Mouse (Mus musculus) layer of hippocampus, postnatal 10 days (tissue): ENCODE data around the gene Iqcj. TPM values are rescaled to one million over a fixed set of nuclear protein-coding genes. Genes with fewer than 3 reads are reported as not detected.
"Not testable (repeated sequence)": the region's sequence is repeated elsewhere in the genome, so short reads cannot be mapped to it uniquely, and the experiment has no call there.

ENCODE experiments used
- DNase-seq, 2 experiments: peaks; one replicate each; pipeline ENCODE4 v3.0.0; 2021; ENCODE audit warnings: low spot score in 2 of 2
- total RNA-seq, 2 experiments: library from RNA; stranded (reverse); gene quantifications; 2 replicates each; pipeline ENCODE4 v1.2.3; 2021

The Iqcj gene
- total RNA-seq, 2 experiments from 2014 or later = 6.7 to 8.1 TPM

DNA sequence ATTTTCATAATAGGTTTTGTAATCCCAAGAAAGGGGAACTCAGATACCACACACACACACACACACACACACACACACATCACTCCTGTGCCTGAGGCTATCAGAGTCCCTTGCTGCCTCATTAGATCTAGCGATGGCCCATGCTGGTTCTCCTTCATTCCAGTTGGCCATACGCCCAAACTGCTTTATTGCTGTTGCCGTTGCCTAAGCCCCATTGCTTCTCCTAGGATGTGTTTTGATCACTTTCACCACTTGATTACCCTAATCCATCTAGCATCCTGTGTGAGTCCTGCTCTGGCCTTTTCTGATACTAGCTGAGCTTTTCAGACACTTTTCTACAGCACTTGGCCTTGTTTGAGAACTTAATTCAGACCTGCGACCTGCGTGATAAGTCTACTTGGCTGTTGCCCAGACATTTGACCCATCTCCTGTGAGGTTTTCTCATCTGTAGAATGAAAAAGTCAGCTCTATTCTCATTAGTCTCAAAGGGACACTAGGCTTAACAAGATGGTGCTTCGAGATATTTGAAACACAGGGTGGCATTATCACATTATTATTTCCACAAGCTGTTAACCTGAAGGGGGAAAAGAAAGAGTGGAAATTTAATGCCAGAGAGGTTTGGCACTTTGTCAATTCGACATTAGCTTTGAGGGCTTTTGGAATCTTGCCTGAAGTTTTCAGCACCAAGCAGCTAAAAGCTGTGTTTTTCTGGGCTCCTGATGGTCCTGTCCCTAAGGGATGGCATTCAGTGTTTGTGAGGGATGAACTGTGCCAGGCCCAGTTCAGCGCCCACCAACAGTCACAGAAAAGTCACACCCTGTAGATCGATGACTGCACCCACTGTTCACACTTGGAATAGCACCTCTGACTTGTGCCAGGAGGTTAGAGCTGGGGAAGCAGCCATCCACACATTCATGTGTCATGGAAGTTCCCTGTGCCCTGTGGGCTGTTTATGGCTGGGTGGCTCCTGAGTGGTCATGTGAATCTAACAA lies 179.7 kb downstream of the Iqcj start:
- DNase-seq = peak; percentile 34 to 53

DNA sequence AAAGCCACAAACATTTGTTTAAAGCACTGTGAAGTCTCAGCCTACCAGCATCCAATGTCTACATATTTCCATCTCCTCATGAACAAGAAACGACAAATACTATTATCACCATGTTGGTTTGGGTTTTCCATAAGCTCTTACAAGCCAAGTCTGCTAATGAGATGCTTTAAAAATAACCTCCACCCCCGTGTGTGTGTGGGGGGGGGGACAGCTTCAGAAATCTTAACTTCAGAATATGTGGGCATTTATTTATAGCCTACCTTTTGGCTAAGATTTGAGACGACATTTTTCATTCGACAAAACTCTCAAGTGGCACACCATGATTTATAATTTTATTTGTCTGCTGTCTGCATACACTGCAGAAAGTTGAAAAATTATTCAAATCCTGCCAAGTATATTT lies 185.4 kb downstream of the Iqcj start:
- no peak for DNase-seq

DNA sequence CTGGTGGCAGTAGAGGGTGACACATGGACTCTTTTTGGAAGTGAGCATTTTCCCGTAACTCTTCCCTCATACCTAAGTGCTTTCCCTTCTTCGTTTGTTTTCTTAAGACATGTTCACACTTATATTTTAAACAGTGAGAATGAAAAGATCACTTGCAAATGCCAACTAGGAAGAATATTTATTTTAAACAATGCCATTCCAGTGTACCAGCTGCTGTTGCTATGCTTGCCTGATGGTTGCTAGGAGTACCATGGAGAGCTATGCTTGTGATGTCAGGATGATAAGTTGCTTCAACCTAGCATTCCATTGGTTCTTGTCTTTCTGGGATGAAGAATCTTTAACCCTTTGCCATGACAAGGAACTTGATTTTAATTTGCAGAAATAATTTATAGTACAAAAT lies 193.0 kb downstream of the Iqcj start:
- no peak for DNase-seq

DNA sequence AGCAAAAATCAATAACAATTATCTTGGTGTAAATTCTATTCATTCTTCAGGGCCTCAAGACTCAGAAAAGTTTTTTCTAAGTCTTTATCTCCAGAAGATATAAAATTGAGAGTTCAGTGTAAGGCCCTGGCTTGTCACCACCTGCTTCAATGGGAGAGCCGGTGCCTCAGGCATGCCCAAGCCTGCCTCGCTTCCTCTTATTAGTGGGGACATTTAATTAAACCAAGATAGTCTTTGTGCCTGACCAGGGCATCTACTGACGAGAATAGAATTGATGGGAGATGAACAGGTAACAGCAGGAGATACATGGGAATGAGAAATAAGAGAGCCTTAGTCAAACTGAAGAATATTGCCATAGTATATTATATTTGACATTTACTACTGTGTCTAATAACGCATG lies 200.1 kb downstream of the Iqcj start:
- DNase-seq = no peak

DNA sequence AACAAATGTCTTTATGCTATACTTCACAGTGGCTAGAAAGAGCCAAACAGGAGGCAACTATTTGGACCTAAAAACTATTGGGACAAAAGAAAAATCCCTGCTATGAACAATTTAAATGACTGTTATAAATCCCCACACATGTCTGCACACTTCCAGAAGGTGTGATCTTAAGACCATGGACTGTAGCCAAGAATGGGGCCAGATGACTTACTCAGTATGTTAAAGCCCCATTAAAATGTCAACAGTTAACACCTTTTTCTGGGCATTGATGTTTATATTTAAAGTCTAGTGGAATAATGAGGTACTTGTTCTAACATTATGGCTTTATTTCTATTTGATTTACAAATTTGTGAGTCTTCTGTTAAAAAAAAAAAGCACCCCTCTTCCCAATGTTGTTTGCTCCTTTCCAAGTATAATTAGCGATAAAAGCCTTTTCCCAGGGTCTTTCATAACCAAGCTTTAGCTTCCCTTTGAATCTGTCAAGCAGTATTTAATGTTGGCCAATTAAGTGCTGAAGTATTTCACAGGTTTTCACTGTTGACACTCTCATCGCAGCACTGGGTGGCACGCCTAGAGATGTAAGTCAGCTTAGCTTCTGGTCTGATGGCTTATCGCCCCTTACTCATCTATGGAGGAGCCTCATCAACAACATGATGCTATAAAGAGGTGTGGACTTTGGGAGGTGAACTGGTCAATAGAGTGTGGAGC lies 204.9 kb downstream of the Iqcj start:
- DNase-seq = no peak

DNA sequence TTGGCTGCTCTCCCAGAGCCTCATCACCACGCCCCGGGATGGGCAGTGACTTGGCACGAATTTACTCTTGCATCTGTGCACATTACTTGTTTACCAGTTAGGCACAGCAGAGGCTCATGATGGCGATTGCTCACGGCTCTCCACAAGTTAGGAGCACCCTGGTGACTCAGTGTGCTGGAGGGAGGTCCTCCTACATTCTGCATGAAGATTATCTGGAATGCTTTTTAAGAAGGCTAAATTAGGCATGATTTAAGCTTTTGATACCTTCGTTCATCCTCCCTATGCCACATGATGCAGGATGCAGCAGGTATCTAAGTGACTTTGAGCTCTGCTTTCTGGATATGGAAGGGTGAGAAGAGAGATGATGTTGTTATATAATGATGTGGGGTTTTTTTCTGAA lies 207.5 kb downstream of the Iqcj start:
- not testable (repeated sequence) for DNase-seq

DNA sequence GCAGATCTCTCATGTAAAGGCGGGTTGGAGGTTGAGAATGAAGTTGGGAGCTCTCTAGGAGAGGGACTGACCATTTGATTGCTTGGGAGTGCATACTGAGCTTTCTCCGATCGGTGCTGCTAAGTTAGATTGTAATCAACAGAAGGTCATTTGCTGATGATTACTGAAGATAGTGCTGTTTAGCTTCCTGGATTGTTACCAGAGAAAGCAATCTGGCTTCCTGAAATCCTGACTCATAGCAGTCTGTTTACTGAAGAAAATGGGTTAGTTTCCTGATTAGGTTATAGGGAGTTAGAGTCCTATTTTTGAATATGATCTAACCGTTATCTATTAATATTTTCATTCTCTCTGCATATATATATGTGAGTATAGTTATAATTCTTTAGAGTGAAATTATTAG lies 209.3 kb downstream of the Iqcj start:
- peak in 1 of 2 experiments; percentile 9 for DNase-seq

DNA sequence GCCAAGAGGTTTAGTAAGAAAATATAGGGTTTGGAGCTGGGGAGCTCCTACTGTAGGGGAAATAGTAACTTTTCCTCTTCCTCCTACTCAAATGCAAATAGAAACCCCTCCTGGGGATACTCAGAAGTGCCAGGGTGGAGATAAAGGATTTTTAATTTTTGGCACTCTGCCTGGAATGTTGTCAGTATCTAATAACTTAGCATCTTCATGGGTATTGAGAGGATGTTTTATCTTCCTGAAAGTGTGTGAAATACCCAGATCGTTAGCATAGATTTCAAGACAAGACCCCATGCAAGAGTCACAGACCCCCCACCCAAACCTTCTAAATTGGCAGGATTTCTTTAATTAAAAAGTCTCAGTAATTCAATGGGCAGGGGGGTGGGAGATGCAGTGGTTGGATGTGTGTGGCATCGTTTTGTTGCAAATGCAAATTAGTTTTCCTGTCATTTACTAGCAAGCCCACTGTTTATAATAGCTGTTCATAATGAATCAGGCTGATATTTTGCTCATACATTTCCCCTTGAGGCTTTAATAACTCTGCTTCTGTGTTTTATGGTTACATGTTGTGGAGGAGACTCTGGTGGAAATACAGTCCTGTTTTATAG lies 213.2 kb downstream of the Iqcj start:
- DNase-seq = no peak

Other genes with a start within 250 kb of the Iqcj start
- gene Iqschfp, start within 50 bp of the Iqcj start, total RNA-seq = 10 to 100 TPM; 29.4 to 29.8 TPM
- 100 to 1,000 TPM; 211 to 215 TPM for gene Schip1, start 172.6 kb downstream of the Iqcj start, total RNA-seq